Mouse (Mus musculus) ES-E14 (cell line): ENCODE data around the gene Setd4.

Experiments
- CHD2 ChIP-seq: IDR thresholded peaks from 2 replicates; pipeline ENCODE4 v1.6.1; 2014; ENCODE audit warnings: mild to moderate bottlenecking, low read depth, low read length, inconsistent platforms
- MAFK ChIP-seq: IDR thresholded peaks from 2 replicates; pipeline ENCODE4 v1.6.1; 2014; ENCODE audit warnings: mild to moderate bottlenecking, low read depth, low read length, inconsistent platforms; ENCODE audit not compliant: insufficient read depth
- ZC3H11A ChIP-seq: IDR thresholded peaks from 2 replicates; pipeline ENCODE4 v1.6.1; 2012; ENCODE audit warnings: low read depth, mild to moderate bottlenecking, inconsistent platforms, low read length, borderline replicate concordance
- ZNF384 ChIP-seq: IDR thresholded peaks from 2 replicates; pipeline ENCODE4 v1.6.1; 2012; ENCODE audit warnings: low read depth, low read length, inconsistent platforms

GRCm38 (mm10) chr16:93624671-93625070, 20.8 kb upstream of the Setd4 start:
- no peak for TF ChIP-seq MAFK
- no peak for TF ChIP-seq CHD2
- no peak for TF ChIP-seq ZNF384
- TF ChIP-seq ZC3H11A: no peak
